Mouse (Mus musculus): ENCODE data around the gene Nkx2-3. TPM values are rescaled to one million over a fixed set of nuclear protein-coding genes. Genes with fewer than 3 reads are reported as not detected.

Gene Nkx2-3
- total RNA-seq, 2 experiments from 2014 or later: 1.3 TPM; not detected in 1

DNA sequence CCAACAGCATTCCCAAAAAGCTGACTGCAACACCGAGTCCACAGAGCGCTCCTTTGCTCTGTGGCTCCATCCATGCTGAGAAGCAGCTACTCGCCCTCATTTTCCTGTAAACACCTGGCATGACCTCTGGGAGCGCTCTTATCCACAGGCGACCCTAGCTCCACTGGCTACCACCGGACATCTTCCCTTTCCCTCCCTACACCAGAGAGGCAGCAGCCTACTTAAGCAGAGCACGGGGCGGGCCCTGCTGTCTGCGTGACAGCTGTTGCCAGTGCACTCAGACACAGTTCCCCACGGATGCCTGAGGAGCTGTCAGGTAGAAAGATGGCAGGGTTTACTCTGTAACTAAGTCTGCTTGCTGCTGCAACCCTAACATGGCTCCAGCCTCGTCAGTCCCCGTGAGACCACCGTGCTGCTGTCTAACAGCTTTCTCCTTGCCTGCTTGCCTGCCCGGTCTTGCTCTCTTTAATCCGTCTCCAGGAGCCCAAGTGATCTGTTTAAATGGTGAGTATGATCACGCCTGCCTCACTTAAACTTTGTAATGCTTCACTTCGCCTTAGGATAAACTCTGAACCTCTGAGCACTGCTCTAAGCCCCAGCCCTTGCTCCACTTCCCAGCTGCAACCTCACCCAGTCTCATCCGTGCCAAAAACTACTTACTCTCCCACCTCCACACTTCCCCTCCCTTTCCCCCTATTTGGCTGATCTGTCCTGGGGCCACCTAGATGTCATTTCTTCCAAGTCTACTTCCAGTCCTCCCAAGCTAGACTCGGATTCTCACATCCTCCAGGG lies 50.2 kb downstream of the Nkx2-3 start:
- ATAC-seq (replicated peaks; ENCODE audit: low FRiP score, poor library complexity, severe bottlenecking): no peak

DNA sequence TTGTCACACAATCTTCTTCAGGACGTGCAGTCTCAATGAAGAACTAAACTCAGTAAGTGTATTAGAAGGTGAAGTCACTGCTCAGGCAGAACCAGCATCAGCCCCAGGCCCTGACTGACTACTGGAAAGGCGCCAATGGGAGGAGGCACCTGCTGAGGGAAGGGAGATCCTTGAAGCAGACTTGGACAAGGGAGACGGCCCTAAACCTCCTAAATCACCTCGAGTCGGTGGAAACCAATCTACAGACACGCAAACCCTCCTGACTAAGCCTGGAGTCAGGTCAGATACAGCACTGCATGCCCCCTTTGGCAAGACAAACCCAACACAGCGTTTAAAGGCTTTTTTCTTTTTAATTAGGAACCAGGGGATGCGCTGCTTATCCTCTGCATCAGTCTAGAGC lies 51.3 kb downstream of the Nkx2-3 start:
- no peak for ATAC-seq (replicated peaks; ENCODE audit: low FRiP score, poor library complexity, severe bottlenecking)

Other genes starting within 250 kb of the Nkx2-3 start
- gene Hpse2, start 224.0 kb upstream of the Nkx2-3 start, total RNA-seq (2015; ENCODE audit: low replicate concordance): not detected in 2 replicates
- gene Hpse2, start 224.0 kb upstream of the Nkx2-3 start, total RNA-seq (2017; ENCODE audit: low replicate concordance): not detected in 2 replicates
- not detected in 2 replicates for gene Cnnm1, start 171.9 kb upstream of the Nkx2-3 start, total RNA-seq (2015; ENCODE audit: low replicate concordance)
- gene Cnnm1, start 171.9 kb upstream of the Nkx2-3 start, total RNA-seq (2017; ENCODE audit: low replicate concordance): not detected in 2 replicates
- gene Got1, start 87.7 kb upstream of the Nkx2-3 start, total RNA-seq (2015; ENCODE audit: low replicate concordance): 6.8 and 9.6 TPM in 2 replicates
- 6.4 TPM in 1 of 2 replicates, not detected in the other for gene Got1, start 87.7 kb upstream of the Nkx2-3 start, total RNA-seq (2017; ENCODE audit: low replicate concordance)
- 16.3 and 25.9 TPM in 2 replicates for gene Slc25a28, start 62.6 kb downstream of the Nkx2-3 start, total RNA-seq (2015; ENCODE audit: low replicate concordance)
- gene Slc25a28, start 62.6 kb downstream of the Nkx2-3 start, total RNA-seq (2017; ENCODE audit: low replicate concordance): 8.5 and 17.5 TPM in 2 replicates
- 3.8 and 5.4 TPM in 2 replicates for gene Entpd7, start 77.3 kb downstream of the Nkx2-3 start, total RNA-seq (2015; ENCODE audit: low replicate concordance)
- 0.38 and 1.5 TPM in 2 replicates for gene Entpd7, start 77.3 kb downstream of the Nkx2-3 start, total RNA-seq (2017; ENCODE audit: low replicate concordance)
- gene Cutc, start 140.7 kb downstream of the Nkx2-3 start, total RNA-seq (2015; ENCODE audit: low replicate concordance): 5.0 and 10.8 TPM in 2 replicates
- gene Cutc, start 140.7 kb downstream of the Nkx2-3 start, total RNA-seq (2017; ENCODE audit: low replicate concordance): 1.8 TPM in 1 of 2 replicates, not detected in the other
- gene Cox15, start 140.7 kb downstream of the Nkx2-3 start, total RNA-seq (2015; ENCODE audit: low replicate concordance): 2.2 and 2.5 TPM in 2 replicates
- 6.2 and 13.8 TPM in 2 replicates for gene Cox15, start 140.7 kb downstream of the Nkx2-3 start, total RNA-seq (2017; ENCODE audit: low replicate concordance)
- 8.3 TPM in 1 of 2 replicates, not detected in the other for gene Abcc2, start 169.9 kb downstream of the Nkx2-3 start, total RNA-seq (2015; ENCODE audit: low replicate concordance)
- 0.26 TPM in 1 of 2 replicates, not detected in the other for gene Abcc2, start 169.9 kb downstream of the Nkx2-3 start, total RNA-seq (2017; ENCODE audit: low replicate concordance)

Measured in erythroid progenitor cell, adult 5-6 weeks (primary cell).